Mouse (Mus musculus): ENCODE measurements around the gene Hp1bp3. TPM values are rescaled to one million over a fixed set of nuclear protein-coding genes. Genes with fewer than 3 reads are reported as not detected.

The Hp1bp3 gene
- total RNA-seq (2021), result 100 to 1,000 TPM; 167 to 170 TPM

GRCm38 (mm10) chr4:138216200-138216890, at the start of gene Hp1bp3:
Hp1bp3 (plus strand) TSS chr4:138216296.
- DNase-seq (ENCODE audit: extremely low spot score in 1 of 2, low spot score in 1 of 2), result peak; percentile 61 to 78

GRCm38 (mm10) chr4:138166519-138166918, 49.6 kb upstream of the Hp1bp3 start:
- no peak for DNase-seq (ENCODE audit: extremely low spot score in 1 of 2, low spot score in 1 of 2)

GRCm38 (mm10) chr4:138168162-138168561, 47.9 kb upstream of the Hp1bp3 start:
- DNase-seq (ENCODE audit: extremely low spot score in 1 of 2, low spot score in 1 of 2), result no peak

GRCm38 (mm10) chr4:138169420-138169819, 46.7 kb upstream of the Hp1bp3 start:
- DNase-seq (ENCODE audit: extremely low spot score in 1 of 2, low spot score in 1 of 2), result no peak

- DNase-seq (ENCODE audit: extremely low spot score in 1 of 2, low spot score in 1 of 2), result no peak
Measured at GRCm38 (mm10) chr4:138172686-138173085, 43.4 kb upstream of the Hp1bp3 start.

GRCm38 (mm10) chr4:138179391-138179790, 36.7 kb upstream of the Hp1bp3 start:
- DNase-seq (ENCODE audit: extremely low spot score in 1 of 2, low spot score in 1 of 2), result no peak

GRCm38 (mm10) chr4:138180719-138181118, 35.4 kb upstream of the Hp1bp3 start:
- DNase-seq (ENCODE audit: extremely low spot score in 1 of 2, low spot score in 1 of 2), result no peak

GRCm38 (mm10) chr4:138184056-138184455, 32.0 kb upstream of the Hp1bp3 start:
- DNase-seq (ENCODE audit: extremely low spot score in 1 of 2, low spot score in 1 of 2), result no peak

GRCm38 (mm10) chr4:138184573-138184981, 31.5 kb upstream of the Hp1bp3 start:
- no peak for DNase-seq (ENCODE audit: extremely low spot score in 1 of 2, low spot score in 1 of 2)

- DNase-seq (ENCODE audit: extremely low spot score in 1 of 2, low spot score in 1 of 2), result no peak
Measured at GRCm38 (mm10) chr4:138185961-138186360, 30.1 kb upstream of the Hp1bp3 start.

- no peak for DNase-seq (ENCODE audit: extremely low spot score in 1 of 2, low spot score in 1 of 2)
Measured at GRCm38 (mm10) chr4:138187995-138188394, 28.1 kb upstream of the Hp1bp3 start.

- no peak for DNase-seq (ENCODE audit: extremely low spot score in 1 of 2, low spot score in 1 of 2)
Measured at GRCm38 (mm10) chr4:138192561-138192960, 23.5 kb upstream of the Hp1bp3 start.

- DNase-seq (ENCODE audit: extremely low spot score in 1 of 2, low spot score in 1 of 2), result no peak
Measured at GRCm38 (mm10) chr4:138200769-138201168, 15.3 kb upstream of the Hp1bp3 start.

- no peak for DNase-seq (ENCODE audit: extremely low spot score in 1 of 2, low spot score in 1 of 2)
Measured at GRCm38 (mm10) chr4:138201696-138202095, 14.4 kb upstream of the Hp1bp3 start.

GRCm38 (mm10) chr4:138210116-138210515, 6.0 kb upstream of the Hp1bp3 start:
- DNase-seq (ENCODE audit: extremely low spot score in 1 of 2, low spot score in 1 of 2), result no peak

- DNase-seq (ENCODE audit: extremely low spot score in 1 of 2, low spot score in 1 of 2), result no peak
Measured at GRCm38 (mm10) chr4:138213861-138214260, 2.2 kb upstream of the Hp1bp3 start.

GRCm38 (mm10) chr4:138215671-138216199, 361 bp upstream of the Hp1bp3 start:
- DNase-seq (ENCODE audit: extremely low spot score in 1 of 2, low spot score in 1 of 2), result no peak

GRCm38 (mm10) chr4:138216891-138217392, 846 bp downstream of the Hp1bp3 start:
- DNase-seq (ENCODE audit: extremely low spot score in 1 of 2, low spot score in 1 of 2), result peak; percentile 93 to 97

- DNase-seq (ENCODE audit: extremely low spot score in 1 of 2, low spot score in 1 of 2), result peak in 1 of 2 experiments; percentile 20
Measured at GRCm38 (mm10) chr4:138217441-138217840, 1.3 kb downstream of the Hp1bp3 start.

- DNase-seq (ENCODE audit: extremely low spot score in 1 of 2, low spot score in 1 of 2), result no peak
Measured at GRCm38 (mm10) chr4:138217951-138218685, 2.0 kb downstream of the Hp1bp3 start.

- DNase-seq (ENCODE audit: extremely low spot score in 1 of 2, low spot score in 1 of 2), result no peak
Measured at GRCm38 (mm10) chr4:138219331-138219730, 3.2 kb downstream of the Hp1bp3 start.
